Mouse (Mus musculus): ENCODE measurements around the gene Arhgef28.

Arhgef28 gene

GRCm38 (mm10) chr13:98183157-98183878 lies 22.9 kb downstream of the Arhgef28 start:
- no peak for DNase-seq (ENCODE audit: inconsistent ontology term)

- DNase-seq (ENCODE audit: inconsistent ontology term): no peak
Measured at GRCm38 (mm10) chr13:98182330-98182729, 23.9 kb downstream of the Arhgef28 start.

GRCm38 (mm10) chr13:98180636-98181035 lies 25.6 kb downstream of the Arhgef28 start:
- no peak for DNase-seq (ENCODE audit: inconsistent ontology term)

- DNase-seq (ENCODE audit: inconsistent ontology term): no peak
Measured at GRCm38 (mm10) chr13:98175323-98176007, 30.8 kb downstream of the Arhgef28 start.

GRCm38 (mm10) chr13:98173008-98173407 lies 33.2 kb downstream of the Arhgef28 start:
- DNase-seq (ENCODE audit: inconsistent ontology term): no peak

- DNase-seq (ENCODE audit: inconsistent ontology term): no peak
Measured at GRCm38 (mm10) chr13:98172365-98172764, 33.9 kb downstream of the Arhgef28 start.

- no peak for DNase-seq (ENCODE audit: inconsistent ontology term)
Measured at GRCm38 (mm10) chr13:98171706-98172105, 34.5 kb downstream of the Arhgef28 start.

- no peak for DNase-seq (ENCODE audit: inconsistent ontology term)
Measured at GRCm38 (mm10) chr13:98171257-98171656, 35.0 kb downstream of the Arhgef28 start.

- no peak for DNase-seq (ENCODE audit: inconsistent ontology term)
Measured at GRCm38 (mm10) chr13:98164878-98165277, 41.4 kb downstream of the Arhgef28 start.

- DNase-seq (ENCODE audit: inconsistent ontology term): no peak
Measured at GRCm38 (mm10) chr13:98161496-98161895, 44.7 kb downstream of the Arhgef28 start.

GRCm38 (mm10) chr13:98156656-98157055 lies 49.6 kb downstream of the Arhgef28 start:
- peak; percentile 65 for DNase-seq (ENCODE audit: inconsistent ontology term)

GRCm38 (mm10) chr13:98152759-98153158 lies 53.5 kb downstream of the Arhgef28 start:
- no peak for DNase-seq (ENCODE audit: inconsistent ontology term)

- no peak for DNase-seq (ENCODE audit: inconsistent ontology term)
Measured at GRCm38 (mm10) chr13:98147532-98147931, 58.7 kb downstream of the Arhgef28 start.

GRCm38 (mm10) chr13:98146573-98147160 lies 59.6 kb downstream of the Arhgef28 start:
- DNase-seq (ENCODE audit: inconsistent ontology term): peak; percentile 18

- DNase-seq (ENCODE audit: inconsistent ontology term): no peak
Measured at GRCm38 (mm10) chr13:98145310-98145709, 60.9 kb downstream of the Arhgef28 start.

GRCm38 (mm10) chr13:98143000-98143399 lies 63.2 kb downstream of the Arhgef28 start:
- DNase-seq (ENCODE audit: inconsistent ontology term): no peak

GRCm38 (mm10) chr13:98140626-98141025 lies 65.6 kb downstream of the Arhgef28 start:
- DNase-seq (ENCODE audit: inconsistent ontology term): no peak

GRCm38 (mm10) chr13:98138786-98139185 lies 67.5 kb downstream of the Arhgef28 start:
- DNase-seq (ENCODE audit: inconsistent ontology term): no peak

- no peak for DNase-seq (ENCODE audit: inconsistent ontology term)
Measured at GRCm38 (mm10) chr13:98135890-98136555, 70.2 kb downstream of the Arhgef28 start.

GRCm38 (mm10) chr13:98132951-98133350 lies 73.3 kb downstream of the Arhgef28 start:
- DNase-seq (ENCODE audit: inconsistent ontology term): peak; percentile 65

- no peak for DNase-seq (ENCODE audit: inconsistent ontology term)
Measured at GRCm38 (mm10) chr13:98132264-98132663, 74.0 kb downstream of the Arhgef28 start.

GRCm38 (mm10) chr13:98125666-98126065 lies 80.6 kb downstream of the Arhgef28 start:
- DNase-seq (ENCODE audit: inconsistent ontology term): no peak

All from Muller cell, postnatal 12 days (primary cell).